Mouse (Mus musculus) megakaryocyte, adult 5-6 weeks (primary cell): Measurements from ENCODE around the gene Il1a. TPM values are rescaled to one million over a fixed set of nuclear protein-coding genes. Genes with fewer than 3 reads are reported as not detected.
A peak's percentile ranks its signal among the peaks of the same experiment; 100 is the strongest.

Source experiments
- ATAC-seq: 2 replicates; pipeline ENCODE4 v1.8.0; 2016; ENCODE audit warnings: mild to moderate bottlenecking, inconsistent platforms; ENCODE audit not compliant: poor library complexity, severe bottlenecking
- total RNA-seq, 2 experiments: library from RNA; stranded (forward) in 1 of 2; stranded (reverse) in 1 of 2; fragments of 153-499, 151-499 nt in 1 of 2; fragments of 221-1000, 200-1000 nt in 1 of 2; gene quantifications; 2 replicates each; pipeline versions ENCODE4 v1.2.3 to v1.2.4; 2015 to 2017

The Il1a gene
- total RNA-seq, 2 experiments from 2014 or later: 0.15 TPM; not detected in 1

- ATAC-seq: no peak
Measured at GRCm38 (mm10) chr2:129265316-129265715, 44.5 kb downstream of the Il1a start.

GRCm38 (mm10) chr2:129263073-129263472 lies 46.7 kb downstream of the Il1a start:
- ATAC-seq: no peak

GRCm38 (mm10) chr2:129261151-129261794 lies 48.5 kb downstream of the Il1a start:
- peak; percentile 68 for ATAC-seq

- ATAC-seq: no peak
Measured at GRCm38 (mm10) chr2:129260646-129261045, 49.1 kb downstream of the Il1a start.

GRCm38 (mm10) chr2:129258475-129259211 lies 51.1 kb downstream of the Il1a start:
- ATAC-seq: peak; percentile 72

GRCm38 (mm10) chr2:129258056-129258455 lies 51.7 kb downstream of the Il1a start:
- ATAC-seq: no peak

GRCm38 (mm10) chr2:129256006-129256405 lies 53.8 kb downstream of the Il1a start:
- no peak for ATAC-seq

- no peak for ATAC-seq
Measured at GRCm38 (mm10) chr2:129254076-129254475, 55.7 kb downstream of the Il1a start.

GRCm38 (mm10) chr2:129253631-129253970 lies 56.2 kb downstream of the Il1a start:
- ATAC-seq: no peak

- no peak for ATAC-seq
Measured at GRCm38 (mm10) chr2:129252836-129253630, 56.7 kb downstream of the Il1a start.

Other genes starting within 250 kb of the Il1a start
- gene Ttl, start 244.0 kb downstream of the Il1a start, total RNA-seq (2015): 2.6 and 3.3 TPM in 2 replicates
- gene Ttl, start 244.0 kb downstream of the Il1a start, total RNA-seq (2017): 3.0 and 3.6 TPM in 2 replicates
- gene Polr1b, start 209.0 kb downstream of the Il1a start, total RNA-seq (2015): 2.6 and 3.3 TPM in 2 replicates
- gene Polr1b, start 209.0 kb downstream of the Il1a start, total RNA-seq (2017): 7.1 and 11.7 TPM in 2 replicates
- 11.9 and 13.0 TPM in 2 replicates for gene Chchd5, start 180.3 kb downstream of the Il1a start, total RNA-seq (2015)
- 9.4 and 11.9 TPM in 2 replicates for gene Chchd5, start 180.3 kb downstream of the Il1a start, total RNA-seq (2017)
- gene Slc20a1, start 111.2 kb downstream of the Il1a start, total RNA-seq (2015): 18.7 and 22.8 TPM in 2 replicates
- gene Slc20a1, start 111.2 kb downstream of the Il1a start, total RNA-seq (2017): 52.4 and 70.8 TPM in 2 replicates
- 87.4 and 94.5 TPM in 2 replicates for gene Ckap2l, start 12.8 kb downstream of the Il1a start, total RNA-seq (2015)
- gene Ckap2l, start 12.8 kb downstream of the Il1a start, total RNA-seq (2017): 63.0 and 74.2 TPM in 2 replicates
- 25.9 and 27.7 TPM in 2 replicates for gene Il1b, start 61.2 kb upstream of the Il1a start, total RNA-seq (2015)
- gene Il1b, start 61.2 kb upstream of the Il1a start, total RNA-seq (2017): 15.8 and 16.8 TPM in 2 replicates
- gene F830045P16Rik, start 226.6 kb upstream of the Il1a start, total RNA-seq (2015): not detected in 2 replicates
- gene F830045P16Rik, start 226.6 kb upstream of the Il1a start, total RNA-seq (2017): not detected in 2 replicates